Mouse (Mus musculus): Measurements from ENCODE around the gene Synpr. TPM values are rescaled to one million over a fixed set of nuclear protein-coding genes. Genes with fewer than 3 reads are reported as not detected.

Synpr gene
- total and polyA plus RNA-seq, 2 experiments from 2014 or later = 62.9 to 68.1 TPM

DNA sequence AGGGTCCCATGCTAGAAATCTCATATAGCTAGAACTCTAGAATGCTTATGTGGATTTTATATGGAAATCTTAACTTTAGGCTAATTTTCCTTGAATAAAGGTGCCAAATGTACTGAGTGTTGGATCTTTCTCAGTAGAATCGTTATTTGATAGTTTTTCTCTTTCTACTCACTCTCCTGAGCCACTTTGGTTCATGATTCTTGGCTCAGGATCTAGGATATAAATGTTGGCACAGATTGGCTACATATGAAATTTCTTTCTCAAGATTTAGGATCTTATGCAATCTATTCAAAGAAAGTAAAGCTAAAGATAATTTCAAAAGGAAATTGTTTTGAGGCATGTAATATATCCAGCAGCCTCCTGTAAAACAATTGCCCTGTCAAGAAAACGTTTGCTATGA, 263.2 kb downstream of the Synpr start:
- Histone ChIP-seq H3K9me3 (ENCODE audit: low read length) (no peaks in the 10 kb centered on the region), H3K27ac (ENCODE audit: low read depth, low read length) (no peak overlapping the region), H3K4me3 (ENCODE audit: low read depth, low read length) (no peak overlapping the region), H3K27me3 (ENCODE audit: insufficient read depth, low read length) (no peaks in the 10 kb centered on the region), H3K9ac (replicated peaks; ENCODE audit: low read length, poor library complexity, severe bottlenecking) (no peak overlapping the region), H3K4me1 (ENCODE audit: insufficient read depth, low read length) (no peaks in the 10 kb centered on the region), H3K4me2 (ENCODE audit: low read depth, low read length, poor library complexity, severe bottlenecking) (no peak overlapping the region), H3K36me3 (ENCODE audit: insufficient read depth, low read length) (no peaks in the 10 kb centered on the region)
- 62% methylated on average over 2 of the region's 2 CpGs for WGBS
- DNase-seq (ENCODE audit: low spot score) = no peak
- no peak for TF ChIP-seq CTCF (IDR thresholded peaks at IDR 0.05)
- no peak for ATAC-seq (ENCODE audit: low FRiP score)

- H3K4me1 ChIP-seq (ENCODE audit: insufficient read depth, low read length) = no peaks in the 10 kb centered on the region
- no peak overlapping the region for H3K4me3 ChIP-seq (ENCODE audit: low read depth, low read length)
- no peak overlapping the region for H3K4me2 ChIP-seq (ENCODE audit: low read depth, low read length, poor library complexity, severe bottlenecking)
- no peak overlapping the region for H3K27ac ChIP-seq (ENCODE audit: low read depth, low read length)
- TF ChIP-seq CTCF (IDR thresholded peaks at IDR 0.05) = no peak
- ATAC-seq (ENCODE audit: low FRiP score) = no peak
- 83% methylated on average over 4 of the region's 4 CpGs for WGBS
- no peaks in the 10 kb centered on the region for H3K36me3 ChIP-seq (ENCODE audit: insufficient read depth, low read length)
- no peaks in the 10 kb centered on the region for H3K9me3 ChIP-seq (ENCODE audit: low read length)
- H3K9ac ChIP-seq (replicated peaks; ENCODE audit: low read length, poor library complexity, severe bottlenecking) = no peak overlapping the region
- H3K27me3 ChIP-seq (ENCODE audit: insufficient read depth, low read length) = no peaks in the 10 kb centered on the region
- DNase-seq (ENCODE audit: low spot score) = no peak
Observed at GRCm38 (mm10) chr14:13551209-13551608, 266.6 kb downstream of the Synpr start.

- no peaks in the 10 kb centered on the region for H3K9me3 ChIP-seq (ENCODE audit: low read length)
- H3K9ac ChIP-seq (replicated peaks; ENCODE audit: low read length, poor library complexity, severe bottlenecking) = no peak overlapping the region
- ATAC-seq (ENCODE audit: low FRiP score) (no peak), DNase-seq (ENCODE audit: low spot score) (no peak)
- WGBS = 46% methylated on average over 1 of the region's 1 CpGs
- no peak overlapping the region for H3K27ac ChIP-seq (ENCODE audit: low read depth, low read length)
- no peaks in the 10 kb centered on the region for H3K36me3 ChIP-seq (ENCODE audit: insufficient read depth, low read length)
- no peaks in the 10 kb centered on the region for H3K4me1 ChIP-seq (ENCODE audit: insufficient read depth, low read length)
- H3K4me2 ChIP-seq (ENCODE audit: low read depth, low read length, poor library complexity, severe bottlenecking) = no peak overlapping the region
- TF ChIP-seq CTCF (IDR thresholded peaks at IDR 0.05) = no peak
- H3K4me3 ChIP-seq (ENCODE audit: low read depth, low read length) = no peak overlapping the region
- no peaks in the 10 kb centered on the region for H3K27me3 ChIP-seq (ENCODE audit: insufficient read depth, low read length)
Observed at GRCm38 (mm10) chr14:13553616-13554370, 269.2 kb downstream of the Synpr start.

GRCm38 (mm10) chr14:13554631-13555030, 270.1 kb downstream of the Synpr start:
- TF ChIP-seq CTCF (IDR thresholded peaks at IDR 0.05) = no peak
- Histone ChIP-seq H3K4me2 (ENCODE audit: low read depth, low read length, poor library complexity, severe bottlenecking) (no peak overlapping the region), H3K36me3 (ENCODE audit: insufficient read depth, low read length) (no peaks in the 10 kb centered on the region), H3K9ac (replicated peaks; ENCODE audit: low read length, poor library complexity, severe bottlenecking) (no peak overlapping the region), H3K4me1 (ENCODE audit: insufficient read depth, low read length) (no peaks in the 10 kb centered on the region), H3K4me3 (ENCODE audit: low read depth, low read length) (no peak overlapping the region), H3K9me3 (ENCODE audit: low read length) (no peaks in the 10 kb centered on the region), H3K27ac (ENCODE audit: low read depth, low read length) (no peak overlapping the region), H3K27me3 (ENCODE audit: insufficient read depth, low read length) (no peaks in the 10 kb centered on the region)
- WGBS = 90% methylated on average over 4 of the region's 4 CpGs
- ATAC-seq (ENCODE audit: low FRiP score) (no peak), DNase-seq (ENCODE audit: low spot score) (peak; percentile 50)

DNA sequence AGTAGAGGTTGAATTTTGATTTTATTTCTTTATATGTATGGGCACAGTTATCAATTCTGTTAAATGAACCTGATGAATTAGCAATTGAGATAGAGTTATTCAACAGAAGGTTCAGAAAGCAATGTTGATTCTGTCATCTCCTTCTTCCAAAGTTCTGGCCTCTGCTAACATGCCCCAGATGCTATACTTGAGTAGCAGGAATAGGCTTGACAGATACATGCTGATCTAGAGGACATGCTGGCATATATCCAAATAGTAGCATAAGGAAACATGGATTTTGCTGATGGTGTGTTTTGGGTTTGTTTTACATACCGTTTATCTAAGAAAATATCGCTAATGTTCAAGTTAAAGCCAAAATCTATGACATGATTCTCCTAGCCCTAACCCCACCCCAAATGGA, 273.5 kb downstream of the Synpr start:
- no peak overlapping the region for H3K4me3 ChIP-seq (ENCODE audit: low read depth, low read length)
- DNase-seq (ENCODE audit: low spot score) = no peak
- no peak for TF ChIP-seq CTCF (IDR thresholded peaks at IDR 0.05)
- no peaks in the 10 kb centered on the region for H3K4me1 ChIP-seq (ENCODE audit: insufficient read depth, low read length)
- no peaks in the 10 kb centered on the region for H3K27me3 ChIP-seq (ENCODE audit: insufficient read depth, low read length)
- no peak overlapping the region for H3K27ac ChIP-seq (ENCODE audit: low read depth, low read length)
- H3K9ac ChIP-seq (replicated peaks; ENCODE audit: low read length, poor library complexity, severe bottlenecking) = no peak overlapping the region
- ATAC-seq (ENCODE audit: low FRiP score) = no peak
- WGBS = 89% methylated on average over 2 of the region's 2 CpGs
- no peaks in the 10 kb centered on the region for H3K36me3 ChIP-seq (ENCODE audit: insufficient read depth, low read length)
- no peaks in the 10 kb centered on the region for H3K9me3 ChIP-seq (ENCODE audit: low read length)
- no peak overlapping the region for H3K4me2 ChIP-seq (ENCODE audit: low read depth, low read length, poor library complexity, severe bottlenecking)

DNA sequence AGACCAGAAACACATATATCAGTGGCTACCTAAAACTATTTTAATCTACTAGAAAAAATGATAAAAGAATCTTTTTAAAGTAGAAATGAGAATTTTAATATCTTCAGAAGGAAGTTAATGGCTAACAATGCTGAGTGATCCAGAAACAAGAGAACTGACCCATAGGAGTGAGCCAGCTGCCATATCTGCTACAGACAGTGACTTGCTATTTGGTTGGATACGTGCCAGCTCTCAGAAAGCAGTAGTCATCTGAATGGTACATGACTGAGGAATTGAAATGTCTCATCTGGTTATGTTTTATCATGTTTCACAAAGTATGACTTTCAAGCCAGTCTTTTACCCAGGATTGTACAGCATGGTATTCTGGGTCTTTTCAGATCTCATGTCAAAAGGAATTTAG, 282.7 kb downstream of the Synpr start:
- 71% methylated on average over 1 of the region's 1 CpGs for WGBS
- Histone ChIP-seq H3K27ac (ENCODE audit: low read depth, low read length) (no peak overlapping the region), H3K9me3 (ENCODE audit: low read length) (no peaks in the 10 kb centered on the region), H3K4me1 (ENCODE audit: insufficient read depth, low read length) (no peaks in the 10 kb centered on the region), H3K27me3 (ENCODE audit: insufficient read depth, low read length) (no peaks in the 10 kb centered on the region), H3K36me3 (ENCODE audit: insufficient read depth, low read length) (no peaks in the 10 kb centered on the region), H3K4me2 (ENCODE audit: low read depth, low read length, poor library complexity, severe bottlenecking) (no peak overlapping the region), H3K4me3 (ENCODE audit: low read depth, low read length) (no peak overlapping the region), H3K9ac (replicated peaks; ENCODE audit: low read length, poor library complexity, severe bottlenecking) (no peak overlapping the region)
- DNase-seq (ENCODE audit: low spot score) (no peak), ATAC-seq (ENCODE audit: low FRiP score) (no peak)
- no peak for TF ChIP-seq CTCF (IDR thresholded peaks at IDR 0.05)

All from midbrain, postnatal 0 days (tissue).